Mouse (Mus musculus) gastrocnemius, adult 18-20 months (tissue): ENCODE results near the gene Dgat2. TPM values are rescaled to one million over a fixed set of nuclear protein-coding genes. Genes with fewer than 3 reads are reported as not detected.

Experiments
- DNase-seq: peaks from one replicate; pipeline ENCODE4 v3.0.0; 2021; ENCODE audit warnings: low spot score
- total RNA-seq, 2 experiments: library from RNA; stranded (reverse); gene quantifications; 2 replicates each; pipeline ENCODE4 v1.2.3; 2021

Gene Dgat2
- total RNA-seq, 2 experiments from 2014 or later, result 41.9 to 56.0 TPM

GRCm38 (mm10) chr7:99140984-99141918, 41.3 kb downstream of the Dgat2 start, which contains the start of gene Uvrag:
Gene Uvrag, minus strand, starts transcription at chr7:99141141.
- peak; percentile 99 for DNase-seq

DNA sequence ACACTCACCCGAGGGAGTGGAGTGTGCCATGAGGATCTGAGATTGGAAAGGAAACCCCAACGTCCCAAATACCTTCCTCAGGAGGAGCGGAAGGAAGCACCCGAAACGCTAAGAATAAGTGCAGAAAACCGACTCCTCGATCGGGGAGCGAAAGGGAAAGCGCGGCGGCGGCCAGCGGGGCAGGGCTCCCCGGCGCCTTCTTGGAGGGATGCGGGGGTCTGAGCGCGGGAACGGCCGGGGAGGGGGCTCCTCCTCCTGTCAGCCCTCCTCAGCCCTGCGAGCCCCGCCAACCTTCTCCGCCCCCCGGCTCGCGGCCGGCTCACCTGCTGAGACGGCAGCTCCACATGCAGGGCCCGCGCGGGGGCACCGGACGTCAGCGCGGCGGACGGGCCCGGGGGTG, 42.0 kb downstream of the Dgat2 start:
- no peak for DNase-seq

DNA sequence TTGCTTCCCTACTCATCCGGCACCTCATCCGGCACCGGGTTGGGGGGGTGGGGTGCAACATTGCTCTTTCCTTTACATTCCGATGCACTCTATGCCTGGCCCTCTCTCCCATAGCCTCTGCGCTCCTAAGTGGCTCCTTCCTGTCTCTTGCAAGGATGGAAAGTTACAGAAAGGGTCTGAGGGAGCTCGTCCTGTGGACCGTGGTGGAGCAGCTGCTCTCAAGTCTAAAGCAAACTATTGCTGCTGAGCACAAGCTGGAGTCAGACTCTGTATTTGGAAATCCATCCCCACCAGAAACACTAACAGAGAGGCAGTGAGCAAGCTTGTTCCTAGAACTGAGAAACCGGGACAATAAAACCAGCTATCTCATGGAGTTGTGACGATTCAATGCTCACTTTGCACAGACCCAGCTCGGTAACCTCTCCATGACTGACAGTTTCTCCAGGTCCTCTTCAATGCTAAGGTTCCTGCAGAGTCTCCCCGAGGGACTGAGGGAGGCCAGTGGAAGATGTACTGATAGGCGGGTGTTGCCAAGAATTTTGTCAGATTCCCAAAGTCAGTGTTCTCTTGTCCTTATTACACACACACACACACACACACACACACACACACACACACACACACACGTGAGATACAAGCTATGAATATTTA, 42.6 kb downstream of the Dgat2 start:
- DNase-seq, result no peak

GRCm38 (mm10) chr7:99137541-99137940, 45.0 kb downstream of the Dgat2 start:
- no peak for DNase-seq

GRCm38 (mm10) chr7:99136789-99137188, 45.7 kb downstream of the Dgat2 start:
- DNase-seq, result no peak

DNA sequence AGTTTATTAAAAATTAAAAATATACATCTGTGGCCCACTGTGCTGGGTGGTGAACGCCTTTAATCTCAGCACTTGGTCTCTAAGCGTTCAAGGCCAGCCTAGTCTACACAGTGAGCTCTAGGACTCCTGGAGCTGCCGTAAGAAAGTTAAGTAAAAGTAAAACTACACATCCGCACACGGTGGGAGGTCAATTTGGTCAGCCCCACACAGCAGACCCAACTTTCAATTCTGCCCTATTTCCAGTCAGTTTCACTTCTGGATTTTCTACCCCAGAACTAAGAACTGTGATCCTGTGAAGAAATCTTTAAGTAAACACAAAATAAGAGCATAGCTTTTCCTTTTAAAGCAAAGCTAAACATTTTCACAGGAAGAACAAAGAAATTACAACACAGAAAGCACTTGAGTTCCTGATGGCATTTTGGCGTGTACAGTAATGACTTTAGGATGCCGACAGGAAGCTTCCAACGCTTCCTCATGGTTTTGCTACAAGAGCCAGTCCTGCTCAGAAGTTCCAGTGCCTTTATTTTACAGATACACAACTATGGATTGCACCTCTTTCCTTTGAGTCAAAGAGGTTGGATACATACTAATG, 48.6 kb downstream of the Dgat2 start:
- DNase-seq, result no peak

GRCm38 (mm10) chr7:99132597-99132996, 49.9 kb downstream of the Dgat2 start:
- no peak for DNase-seq

DNA sequence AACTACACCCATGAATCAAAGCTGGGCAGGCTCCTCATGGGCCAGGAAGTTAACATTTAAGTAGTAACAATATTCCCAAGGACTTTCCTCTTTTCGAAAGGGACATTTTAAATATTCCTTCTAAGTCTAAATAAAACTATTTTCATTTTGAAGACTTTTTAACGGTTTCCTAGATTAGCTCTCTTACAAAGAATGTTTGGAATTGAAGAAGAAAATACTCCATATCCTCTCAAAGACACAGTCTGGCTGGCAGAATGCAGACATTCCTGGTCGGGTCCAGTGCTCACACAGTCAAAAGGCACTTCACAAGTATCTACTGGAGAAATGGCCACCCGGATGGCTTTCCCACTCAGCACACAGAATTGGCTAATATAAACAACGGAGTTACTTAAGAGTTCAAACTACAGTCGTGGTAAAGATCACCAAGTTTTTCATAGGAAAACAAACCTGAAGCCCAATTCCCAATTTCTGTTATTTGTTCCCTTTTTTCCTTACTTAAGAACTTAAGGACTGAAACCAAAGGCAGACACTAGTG, 50.6 kb downstream of the Dgat2 start:
- DNase-seq, result no peak

- DNase-seq, result no peak
These were observed 53.6 kb downstream of the Dgat2 start for GRCm38 (mm10) chr7:99128965-99129364.

- no peak for DNase-seq
These were observed 54.2 kb downstream of the Dgat2 start for GRCm38 (mm10) chr7:99128020-99128950.

GRCm38 (mm10) chr7:99126057-99126456, 56.5 kb downstream of the Dgat2 start:
- no peak for DNase-seq

- no peak for DNase-seq
These were observed 59.9 kb downstream of the Dgat2 start for GRCm38 (mm10) chr7:99122651-99123050.

DNA sequence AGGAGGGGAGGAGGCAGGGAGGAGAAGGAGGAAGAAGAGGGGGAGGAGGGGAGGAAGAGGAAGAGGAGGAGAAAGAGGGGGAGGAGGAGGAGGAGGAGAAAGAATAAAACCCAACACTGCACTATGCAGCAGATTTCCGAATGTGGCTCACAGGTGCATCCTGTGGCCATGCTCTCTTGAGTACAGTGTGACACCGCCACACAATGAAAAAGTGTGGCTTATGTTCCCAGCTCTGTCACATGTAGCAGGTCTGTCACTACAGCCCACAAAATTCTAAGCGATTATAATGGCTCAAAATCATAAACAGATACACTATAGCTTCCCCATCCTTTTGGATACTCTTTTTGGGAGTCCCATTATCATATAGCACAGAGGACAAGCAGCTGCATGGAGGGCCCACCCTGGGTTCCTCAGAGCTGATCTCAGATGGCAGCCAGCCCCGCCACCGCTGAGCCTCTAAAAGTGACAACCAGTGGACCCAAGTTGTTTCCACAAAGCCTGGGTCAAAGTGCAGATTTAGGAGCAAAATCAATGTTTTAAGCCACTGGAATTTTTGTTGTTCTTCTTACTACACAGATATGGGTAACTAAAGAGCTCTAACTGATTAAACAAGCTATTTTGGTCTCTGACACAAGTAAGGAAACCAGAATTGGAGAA, 61.5 kb downstream of the Dgat2 start:
- no peak for DNase-seq

DNA sequence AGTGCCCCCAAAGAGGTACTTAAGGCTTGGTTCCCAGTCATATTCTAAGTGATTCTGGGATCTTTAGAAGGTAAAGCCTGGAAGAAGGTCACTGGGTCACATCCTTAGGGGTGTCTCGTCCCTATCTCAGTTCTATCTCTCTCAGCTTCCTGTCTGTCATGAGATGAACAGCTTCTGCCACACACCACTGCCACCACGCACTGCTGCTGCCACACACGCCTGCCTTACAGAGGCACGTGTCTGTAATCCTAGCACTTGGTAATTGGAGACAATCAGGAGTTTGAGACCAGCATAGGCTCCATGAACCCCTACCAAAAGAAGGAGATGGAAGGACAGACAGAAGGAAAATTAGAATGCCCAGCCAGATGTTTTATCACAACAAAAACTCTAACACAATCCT, 62.4 kb downstream of the Dgat2 start:
- DNase-seq, result no peak

GRCm38 (mm10) chr7:99116781-99117180, 65.7 kb downstream of the Dgat2 start:
- DNase-seq, result no peak

DNA sequence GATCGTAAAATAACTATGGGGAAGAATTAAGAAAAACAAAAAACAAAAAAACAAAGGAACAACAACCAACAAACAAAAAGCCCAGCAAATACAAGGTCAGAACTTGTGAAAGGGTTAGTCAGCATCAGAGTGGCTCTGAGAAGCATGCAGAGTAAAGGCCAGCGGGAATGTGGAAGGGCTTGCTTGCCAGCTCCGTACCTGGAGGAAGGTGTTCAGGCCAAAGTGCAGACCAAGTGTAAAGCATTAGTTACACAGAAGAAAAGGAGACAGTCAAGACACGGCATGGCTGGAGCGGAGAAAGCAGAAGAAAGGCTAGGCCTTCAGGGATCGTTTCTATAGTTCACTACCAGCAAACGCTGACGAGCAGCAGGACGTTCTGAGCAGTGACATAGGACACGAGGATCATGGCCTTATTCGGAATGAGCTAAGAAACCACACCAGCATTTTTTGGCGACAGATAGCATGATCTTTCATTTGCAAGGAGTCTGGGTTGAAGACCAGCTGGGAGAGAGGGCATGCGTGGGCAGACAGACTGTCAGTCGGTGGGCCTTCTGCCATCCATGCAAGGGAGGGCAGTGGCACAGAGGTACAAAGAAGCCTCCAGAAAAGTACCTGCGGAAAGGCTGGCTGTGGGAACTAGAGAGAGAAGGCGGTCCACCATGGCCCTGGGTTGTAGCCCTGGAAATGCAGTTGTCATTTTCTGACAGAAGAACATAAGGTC, 68.4 kb downstream of the Dgat2 start:
- DNase-seq, result no peak

- DNase-seq, result peak; percentile 36
These were observed 75.0 kb downstream of the Dgat2 start for GRCm38 (mm10) chr7:99107566-99107965.

DNA sequence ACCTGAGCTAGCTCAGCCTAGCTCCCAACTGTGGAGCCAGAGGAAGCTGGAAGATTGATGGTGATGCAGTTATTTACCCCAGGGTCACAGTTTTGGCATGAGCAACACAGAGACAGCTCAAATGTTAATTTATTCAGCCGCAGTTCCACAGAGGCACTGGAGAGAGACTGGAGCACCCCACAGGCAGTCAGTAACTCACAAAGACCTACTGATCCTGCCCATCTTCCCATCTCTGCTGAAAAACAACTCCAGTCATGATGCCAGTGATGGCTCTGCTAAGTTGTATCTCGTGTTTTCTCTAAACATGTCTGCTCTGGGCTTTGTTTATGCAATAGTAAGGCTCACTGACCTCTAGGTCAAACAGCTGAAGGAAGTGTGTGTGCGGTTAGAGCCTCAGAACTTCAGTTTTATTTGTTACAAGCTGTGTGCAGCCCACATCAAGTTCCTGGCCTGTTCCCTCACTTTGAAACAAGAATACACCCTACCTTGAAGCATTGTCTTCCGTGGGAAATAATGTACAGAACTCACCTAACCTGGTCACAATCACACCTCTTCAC, 75.7 kb downstream of the Dgat2 start:
- no peak for DNase-seq
